Mouse (Mus musculus): ENCODE measurements around the gene Wrnip1. TPM values are rescaled to one million over a fixed set of nuclear protein-coding genes. Genes with fewer than 3 reads are reported as not detected.

The Wrnip1 gene
- total RNA-seq, 1 experiment from 2014 or later: 35.2 TPM

DNA sequence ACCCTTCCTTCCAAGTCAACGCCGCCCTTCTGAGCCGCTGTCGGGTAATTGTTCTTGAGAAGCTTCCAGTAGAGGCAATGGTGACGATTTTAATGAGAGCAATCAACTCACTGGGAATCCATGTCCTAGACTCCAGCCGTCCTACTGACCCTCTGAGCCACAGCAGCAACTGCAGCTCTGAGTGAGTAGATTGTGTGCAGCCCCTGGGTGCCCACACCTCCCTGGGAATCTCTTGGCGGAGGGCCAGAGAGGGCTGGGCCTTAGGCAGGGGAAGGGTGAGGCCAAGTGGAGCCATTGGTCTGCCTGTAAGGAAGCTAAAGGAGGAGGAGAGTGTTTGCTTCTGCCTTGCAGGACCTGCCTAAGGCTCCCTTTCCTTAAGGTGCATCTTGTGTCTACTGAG lies 5.0 kb downstream of the Wrnip1 start:
- peak; percentile 28 for DNase-seq

GRCm38 (mm10) chr13:32807624-32808023 lies 5.8 kb downstream of the Wrnip1 start:
- no peak for DNase-seq

DNA sequence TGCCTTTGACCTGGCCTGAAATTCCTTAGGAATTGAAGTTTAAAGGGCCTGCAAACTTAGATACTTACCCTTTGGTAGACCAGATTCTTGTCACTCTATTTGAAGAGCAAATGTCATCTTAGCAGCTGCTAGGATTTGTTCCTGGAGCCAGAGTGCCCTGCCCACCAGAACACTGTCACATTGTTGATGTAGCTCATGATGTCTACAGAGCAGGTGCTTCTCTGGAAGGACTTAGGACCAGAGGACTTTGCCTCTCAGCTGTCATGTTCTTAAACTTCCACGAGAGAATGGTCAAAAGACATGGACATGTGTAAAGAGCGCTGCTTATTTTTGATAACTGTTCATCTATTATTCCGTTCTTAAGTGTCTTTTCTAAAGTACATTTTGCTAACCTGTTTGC lies 17.4 kb downstream of the Wrnip1 start:
- no peak for DNase-seq

GRCm38 (mm10) chr13:32819926-32820325 lies 18.1 kb downstream of the Wrnip1 start:
- DNase-seq: no peak

GRCm38 (mm10) chr13:32821671-32822070 lies 19.8 kb downstream of the Wrnip1 start:
- no peak for DNase-seq

DNA sequence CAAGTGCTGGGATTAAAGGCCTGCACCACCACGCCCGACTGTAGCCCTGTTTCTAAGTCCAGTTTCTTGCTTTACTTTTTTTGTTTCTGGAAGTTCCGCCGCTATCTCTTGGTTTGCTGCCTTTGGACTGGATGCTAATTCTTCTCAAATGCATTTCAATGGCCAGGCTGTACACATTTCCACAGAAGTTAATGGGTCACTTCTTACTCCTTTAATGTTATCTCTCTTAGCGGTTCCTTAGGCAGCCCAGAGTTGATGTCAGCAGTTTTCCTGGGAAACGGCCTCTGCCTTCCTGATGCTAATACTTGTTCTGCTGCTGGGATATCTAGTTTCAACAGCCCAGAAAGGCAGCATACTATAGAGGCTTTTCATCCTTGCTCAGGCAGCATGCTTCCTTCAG lies 21.3 kb downstream of the Wrnip1 start:
- no peak for DNase-seq

DNA sequence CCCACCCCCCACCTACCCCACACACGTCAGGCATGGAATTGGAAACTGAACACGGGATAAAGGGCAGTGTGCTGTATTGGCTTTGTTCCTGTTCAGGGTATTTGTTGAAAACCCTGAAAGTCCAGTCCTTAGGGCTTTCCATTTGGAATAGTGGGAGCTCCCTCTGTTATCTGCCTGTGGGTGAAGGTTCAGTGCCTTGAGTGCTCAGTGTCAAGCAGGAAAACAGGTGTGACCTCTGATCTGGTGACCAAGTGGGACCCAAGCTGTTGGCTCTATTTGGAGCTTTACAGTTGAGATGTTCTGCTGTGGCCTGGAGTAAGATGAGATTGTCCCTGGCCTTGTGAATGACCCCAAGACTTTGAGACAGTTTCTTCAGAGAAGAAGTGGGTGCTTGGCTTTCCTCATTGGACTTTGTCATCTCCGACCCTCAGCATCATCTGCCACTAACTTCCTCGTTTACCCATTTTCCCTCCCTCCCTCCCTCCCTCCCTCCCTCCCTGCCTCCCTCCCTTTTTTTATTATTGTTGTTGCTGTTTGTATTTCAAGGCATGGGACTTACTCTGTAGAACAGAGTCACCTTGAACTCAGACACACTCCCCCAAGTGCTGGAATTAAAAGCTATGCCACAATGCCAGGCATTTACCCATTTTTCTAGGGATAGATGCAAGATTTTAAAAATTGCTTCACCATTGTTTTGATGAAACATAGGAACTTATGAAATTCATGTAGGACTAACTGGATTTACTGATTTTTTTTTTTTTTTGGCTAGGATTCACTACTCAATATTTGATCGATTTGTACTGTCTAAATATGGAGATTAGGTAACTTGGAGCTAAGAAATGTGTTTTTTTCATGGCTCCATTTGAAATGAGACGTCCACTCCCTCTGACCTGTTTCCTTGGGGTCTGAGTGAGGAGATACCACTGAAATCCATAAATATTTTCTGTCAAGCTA lies 22.8 kb downstream of the Wrnip1 start:
- DNase-seq: no peak

GRCm38 (mm10) chr13:32825546-32825945 lies 23.7 kb downstream of the Wrnip1 start:
- DNase-seq: no peak

- DNase-seq: peak; percentile 78
Observed at GRCm38 (mm10) chr13:32827111-32827822, 25.4 kb downstream of the Wrnip1 start.

- DNase-seq: peak; percentile 87
Observed at GRCm38 (mm10) chr13:32827951-32828350, 26.1 kb downstream of the Wrnip1 start.

DNA sequence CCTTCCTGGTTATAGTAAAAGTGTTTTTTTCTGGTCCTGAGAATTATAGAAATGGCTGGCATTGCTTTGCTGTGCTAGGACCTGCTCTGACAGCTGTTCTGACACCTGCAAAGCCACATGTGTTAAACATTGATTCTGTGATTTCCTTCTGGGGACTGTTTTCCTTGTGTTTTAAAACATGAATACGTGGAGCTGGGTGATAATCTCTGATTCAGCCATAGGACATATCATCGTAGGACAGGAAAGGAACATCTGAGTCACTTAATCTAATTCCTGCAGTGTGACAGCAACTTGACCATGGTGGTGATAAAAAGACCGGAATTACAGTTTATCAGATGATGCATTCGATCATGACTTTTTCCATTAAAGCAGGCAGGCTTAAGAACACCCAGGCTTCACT lies 27.0 kb downstream of the Wrnip1 start:
- DNase-seq: no peak

DNA sequence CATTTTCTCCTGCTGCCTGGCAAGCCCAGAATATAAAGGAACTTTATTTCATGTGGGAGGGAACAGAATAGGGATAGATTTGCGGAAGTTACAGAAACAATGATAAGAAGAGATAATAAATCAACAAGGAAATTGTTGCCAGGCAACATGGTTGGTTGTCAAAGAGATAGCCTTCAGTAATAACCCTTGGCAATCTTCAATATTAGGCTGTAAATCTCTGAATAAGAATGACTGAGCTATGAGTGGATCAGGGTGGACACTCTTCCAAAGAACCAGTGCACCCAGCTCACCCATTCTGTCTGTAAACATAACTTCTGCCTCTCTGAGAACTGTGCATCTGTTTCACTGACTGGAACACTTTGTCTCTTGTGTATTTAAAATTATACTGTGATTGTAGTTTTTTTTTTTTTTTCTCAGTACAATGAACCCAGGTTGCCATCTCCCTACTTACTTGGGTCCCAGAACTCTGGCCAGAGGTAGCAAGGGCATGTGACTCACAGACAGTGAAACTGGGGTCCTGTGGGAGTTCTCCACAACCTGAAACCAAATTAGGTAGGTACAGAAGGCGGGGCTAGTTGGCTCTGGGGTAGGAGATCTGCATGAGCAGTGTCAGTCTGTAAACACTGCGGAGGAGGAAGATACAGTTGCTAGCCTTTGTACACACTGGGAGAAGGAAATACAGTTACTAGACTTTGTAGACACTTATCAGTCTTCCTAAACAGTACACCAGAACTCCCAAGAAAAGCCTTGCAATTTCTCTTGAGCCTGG lies 29.9 kb downstream of the Wrnip1 start:
- peak; percentile 54 for DNase-seq

GRCm38 (mm10) chr13:32832776-32833175 lies 30.9 kb downstream of the Wrnip1 start:
- DNase-seq: no peak

DNA sequence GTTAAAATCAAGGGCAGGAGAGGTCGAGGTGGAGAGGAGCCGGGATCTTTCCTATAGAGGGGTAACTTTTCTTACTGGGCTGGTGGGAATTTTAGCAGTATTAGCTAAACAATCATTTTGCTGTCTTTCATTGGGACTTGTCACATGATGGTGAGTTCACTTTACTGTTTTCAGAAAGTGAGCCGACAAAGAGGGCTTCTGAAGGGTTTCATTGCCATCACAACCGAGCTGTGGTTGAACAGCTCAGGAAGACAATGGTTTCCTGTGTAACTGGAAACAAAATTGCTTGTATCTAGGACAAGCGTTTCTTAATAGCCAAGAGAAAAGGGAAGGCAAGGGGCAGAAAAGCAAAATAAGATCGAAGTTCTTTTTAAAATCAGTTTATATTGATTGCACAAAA lies 31.4 kb downstream of the Wrnip1 start:
- DNase-seq: no peak

DNA sequence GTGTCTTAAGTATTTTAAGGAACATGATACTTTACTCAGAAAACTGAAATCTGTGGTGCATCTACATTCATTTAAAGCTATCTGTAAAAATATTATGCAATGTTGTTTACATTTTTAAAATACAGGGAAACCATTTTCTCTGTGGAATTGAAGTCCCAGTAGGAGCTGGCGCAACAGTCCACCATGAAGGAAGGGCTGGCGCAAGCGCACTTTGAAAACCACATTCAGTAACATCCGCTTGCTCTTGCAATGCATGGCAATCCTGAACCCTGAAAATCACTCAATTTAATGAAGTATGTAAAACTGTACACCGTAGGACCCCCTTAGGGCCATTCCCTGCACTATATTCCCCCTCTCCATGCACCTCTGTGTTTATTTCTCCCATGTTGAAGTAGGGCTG lies 32.7 kb downstream of the Wrnip1 start:
- DNase-seq: no peak

DNA sequence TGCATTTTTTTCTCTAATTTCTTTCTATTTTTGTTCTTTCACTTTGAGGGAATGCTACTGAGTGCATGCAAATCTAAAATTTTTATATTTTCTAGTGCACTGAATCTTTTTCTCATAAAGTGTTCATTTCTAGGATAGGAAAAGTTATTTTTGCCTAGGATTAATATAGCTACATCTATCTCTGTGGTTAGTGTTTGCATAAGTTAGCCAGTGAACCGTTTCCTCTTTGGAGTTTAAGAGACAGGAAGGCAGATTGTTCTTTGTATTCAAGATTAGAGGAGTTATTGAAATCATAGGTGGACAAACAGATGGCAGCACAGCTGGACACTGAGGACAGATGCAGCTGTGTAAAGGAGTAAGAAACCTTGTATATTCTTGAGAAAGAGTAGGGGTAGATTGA lies 37.5 kb downstream of the Wrnip1 start:
- no peak for DNase-seq

DNA sequence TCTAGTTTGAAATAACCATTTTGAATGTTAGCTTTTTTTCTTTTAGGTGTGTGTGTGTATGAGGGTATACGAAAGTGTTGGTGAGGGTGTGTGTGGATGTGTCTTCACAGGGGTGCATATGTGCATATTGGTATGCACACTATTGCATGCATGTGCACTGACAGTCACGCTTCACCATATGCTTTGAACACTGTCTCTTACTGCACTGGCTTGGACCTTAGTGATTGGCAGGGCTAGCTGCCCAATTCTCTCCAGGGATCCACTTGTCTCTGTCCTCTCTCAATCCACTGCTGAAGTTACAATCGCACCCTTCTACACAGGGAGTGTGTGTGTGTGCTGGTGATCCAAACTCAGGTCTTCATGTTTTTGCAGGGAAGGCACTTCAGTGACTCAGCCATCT lies 39.5 kb downstream of the Wrnip1 start:
- DNase-seq: no peak

DNA sequence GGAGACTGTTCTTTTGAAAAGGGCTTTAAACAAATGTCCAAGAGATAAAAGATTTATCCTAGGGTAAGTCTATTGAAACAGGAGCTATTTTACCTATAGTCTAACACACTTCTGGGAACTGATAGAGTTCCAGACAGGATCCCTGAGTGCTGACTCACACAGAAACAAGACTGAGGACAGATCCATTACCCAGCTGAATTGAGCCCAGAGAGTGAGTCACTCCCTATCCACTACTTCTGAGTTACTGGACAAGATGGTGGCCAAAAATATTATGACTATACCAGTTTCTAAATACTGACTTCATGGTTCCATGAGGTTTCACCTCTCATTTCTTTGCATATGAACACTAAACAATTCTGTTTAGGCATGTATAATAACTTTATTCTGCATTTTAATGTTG lies 44.4 kb downstream of the Wrnip1 start:
- DNase-seq: no peak

GRCm38 (mm10) chr13:32849092-32849491 lies 47.3 kb downstream of the Wrnip1 start:
- DNase-seq: no peak

DNA sequence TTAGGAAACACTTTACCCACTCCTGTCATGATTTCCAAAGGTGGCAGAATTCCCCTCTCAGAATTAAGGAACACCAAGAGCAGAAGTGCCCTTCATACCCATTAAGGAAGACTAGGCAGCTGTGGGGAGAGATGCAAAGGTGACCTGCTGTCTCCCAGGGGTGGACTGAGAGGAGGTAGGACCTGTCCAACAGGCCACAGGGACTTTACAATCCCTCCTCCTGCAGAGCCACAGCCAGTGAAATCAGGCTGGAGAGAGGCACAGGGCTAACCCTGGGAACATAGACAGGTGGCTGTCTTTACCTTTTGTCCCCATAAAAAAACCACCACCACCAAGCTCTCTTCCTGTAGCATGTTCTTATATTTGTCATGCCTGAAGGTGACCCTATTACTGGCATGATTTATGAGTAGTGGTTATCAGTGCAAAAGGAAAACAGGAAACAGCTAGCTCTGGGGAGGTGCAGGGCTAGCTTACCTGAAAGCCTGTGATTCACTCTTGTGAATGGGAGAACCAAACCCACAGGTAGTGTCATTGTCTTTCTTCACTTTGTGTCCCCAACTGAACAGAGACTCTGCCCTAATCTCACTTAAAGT lies 47.8 kb downstream of the Wrnip1 start:
- no peak for DNase-seq

DNA sequence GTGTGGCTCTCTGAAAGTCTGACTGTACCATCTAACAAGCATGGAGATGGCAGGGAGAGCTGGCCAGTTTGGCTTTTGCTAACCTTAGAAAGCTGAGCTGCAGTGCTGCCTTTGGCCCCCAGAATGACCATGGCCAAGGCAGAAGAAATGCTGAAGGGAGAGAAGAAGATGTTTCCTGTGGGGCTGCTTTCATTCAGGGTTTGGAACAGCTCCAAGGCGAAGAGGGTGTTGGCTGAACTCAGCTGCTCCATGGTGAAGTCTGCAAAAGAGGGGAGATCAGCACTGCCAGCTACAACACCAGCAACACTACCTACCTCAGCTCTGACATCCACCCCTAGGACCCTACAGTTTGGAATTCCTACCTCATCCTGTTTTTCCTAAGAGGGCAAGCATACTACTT lies 48.3 kb downstream of the Wrnip1 start:
- DNase-seq: no peak

- DNase-seq: peak; percentile 84
Observed at GRCm38 (mm10) chr13:32850668-32851404, 49.0 kb downstream of the Wrnip1 start, which contains the start of gene Serpinb1a. Serpinb1a (minus strand) TSS chr13:32851185.
